Mouse (Mus musculus) heart, embryonic 13.5 days (tissue): ENCODE measurements around the gene Aldh3a2. TPM values are rescaled to one million over a fixed set of nuclear protein-coding genes. Genes with fewer than 3 reads are reported as not detected.

Source experiments
- ATAC-seq: fragments of 200-750 bp; cut with Nextera tagmentation; 2 replicates; pipeline ENCODE4 v1.8.0; 2017; ENCODE audit warnings: moderate TSS enrichment; ENCODE audit not compliant: insufficient number of reproducible peaks, low FRiP score, low TSS enrichment; ENCODE audit errors: extremely low read depth
- H3K27ac ChIP-seq: fragments of 300-500 bp; sonication (generic); replicated peaks from 2 replicates; pipeline ENCODE4 v1.5.1; 2015; ENCODE audit warnings: moderate library complexity, mild to moderate bottlenecking, inconsistent platforms
- H3K27me3 ChIP-seq: fragments of 300-500 bp; sonication (generic); replicated peaks from 2 replicates; pipeline ENCODE4 v1.6.1; 2015; ENCODE audit warnings: mild to moderate bottlenecking, inconsistent platforms
- H3K36me3 ChIP-seq: fragments of 300-500 bp; sonication (generic); 2 replicates; pipeline ENCODE4 v1.6.1; 2015; ENCODE audit warnings: mild to moderate bottlenecking, inconsistent platforms
- H3K4me1 ChIP-seq: fragments of 300-500 bp; sonication (generic); 2 replicates; pipeline ENCODE4 v1.6.1; 2015; ENCODE audit warnings: inconsistent platforms
- H3K4me2 ChIP-seq: fragments of 300-500 bp; sonication (generic); 2 replicates; pipeline ENCODE4 v1.6.1; 2015; ENCODE audit warnings: inconsistent platforms, mild to moderate bottlenecking, moderate library complexity
- H3K4me3 ChIP-seq: fragments of 300-500 bp; sonication (generic); 2 replicates; pipeline ENCODE4 v1.5.1; 2015; ENCODE audit warnings: moderate library complexity, mild to moderate bottlenecking, inconsistent platforms
- H3K9ac ChIP-seq: fragments of 300-500 bp; sonication (generic); 2 replicates; pipeline ENCODE4 v1.6.1; 2015; ENCODE audit warnings: inconsistent platforms, mild to moderate bottlenecking, moderate library complexity
- H3K9me3 ChIP-seq: fragments of 300-500 bp; sonication (generic); 2 replicates; pipeline ENCODE4 v1.6.1; 2016; ENCODE audit warnings: inconsistent platforms
- WGBS: fragments of 180-500 bp; shearing (Covaris S2); methylation state at CpG from one replicate; pipeline ENCODE4 v1.1.7; 2015; ENCODE audit warnings: mixed read lengths; 5-methylcytosine and 5-hydroxymethylcytosine counted together
- polyA plus RNA-seq: library from polyadenylated mRNA; unstranded; fragments of >200 nt; fragmentation: Nextera tagmentation; extraction: Ambion mirVana; gene quantifications from 2 replicates; pipeline ENCODE4 v1.2.1, GENCODE M21; 2015

The Aldh3a2 gene
- polyA plus RNA-seq, 1 experiment from 2014 or later: 26.0 TPM

GRCm38 (mm10) chr11:61208316-61208715 lies 58.9 kb downstream of the Aldh3a2 start:
- no peak overlapping the region for H3K4me2 ChIP-seq
- peaks cover 41% of the 10 kb centered on the region for H3K27me3 ChIP-seq
- peaks cover 25% of the 10 kb centered on the region for H3K4me1 ChIP-seq
- H3K36me3 ChIP-seq: no peaks in the 10 kb centered on the region
- 66% methylated on average over 10 of the region's 10 CpGs for WGBS
- no peak overlapping the region for H3K4me3 ChIP-seq
- H3K9ac ChIP-seq: no peak overlapping the region
- H3K9me3 ChIP-seq: no peaks in the 10 kb centered on the region
- H3K27ac ChIP-seq: peak overlapping the region; percentile 61; the same call in 1 of the 2 replicates
- ATAC-seq: no peak

GRCm38 (mm10) chr11:61207487-61208246 lies 59.6 kb downstream of the Aldh3a2 start, which contains the start of gene Aldh3a1:
Gene Aldh3a1 (plus strand): TSS chr11:61207537.
- peaks cover 34% of the 10 kb centered on the region for H3K27me3 ChIP-seq
- 0 out of 2 replicates have a peak within 1 kb of the TSS, but pooled peaks have one; percentile 1 for H3K9ac ChIP-seq
- H3K36me3 ChIP-seq: no peaks in the 10 kb centered on the region
- H3K9me3 ChIP-seq: no peaks in the 10 kb centered on the region
- 39% methylated on average over 10 of the region's 10 CpGs for WGBS
- peak within 1 kb of the TSS; percentile 12; the same call in 1 of the 2 replicates for H3K4me2 ChIP-seq
- H3K4me3 ChIP-seq: no peak within 1 kb of the TSS
- peaks cover 25% of the 10 kb centered on the region for H3K4me1 ChIP-seq
- no peak for ATAC-seq
- peak within 1 kb of the TSS; percentile 61 for H3K27ac ChIP-seq

GRCm38 (mm10) chr11:61206136-61206535 lies 61.1 kb downstream of the Aldh3a2 start:
- Histone ChIP-seq H3K27ac (no peak overlapping the region), H3K9ac (no peak overlapping the region), H3K36me3 (no peaks in the 10 kb centered on the region), H3K27me3 (peaks cover 19% of the 10 kb centered on the region), H3K4me2 (no peak overlapping the region), H3K4me1 (peaks cover 22% of the 10 kb centered on the region), H3K4me3 (no peak overlapping the region), H3K9me3 (no peaks in the 10 kb centered on the region)
- WGBS: 89% methylated on average over 3 of the region's 3 CpGs
- no peak for ATAC-seq

- Histone ChIP-seq H3K4me1 (peaks cover 22% of the 10 kb centered on the region), H3K4me2 (no peak overlapping the region), H3K4me3 (no peak overlapping the region), H3K27ac (no peak overlapping the region), H3K9ac (no peak overlapping the region), H3K27me3 (peaks cover 13% of the 10 kb centered on the region), H3K9me3 (no peaks in the 10 kb centered on the region), H3K36me3 (no peaks in the 10 kb centered on the region)
- 84% methylated on average over 10 of the region's 10 CpGs for WGBS
- no peak for ATAC-seq
These were observed 61.9 kb downstream of the Aldh3a2 start for GRCm38 (mm10) chr11:61205167-61205950.

- no peak overlapping the region for H3K4me2 ChIP-seq
- ATAC-seq: no peak
- 72% methylated on average over 2 of the region's 2 CpGs for WGBS
- H3K9ac ChIP-seq: no peak overlapping the region
- no peak overlapping the region for H3K27ac ChIP-seq
- no peak overlapping the region for H3K4me3 ChIP-seq
- peaks cover 18% of the 10 kb centered on the region for H3K4me1 ChIP-seq
- no peaks in the 10 kb centered on the region for H3K27me3 ChIP-seq
- H3K9me3 ChIP-seq: no peaks in the 10 kb centered on the region
- H3K36me3 ChIP-seq: no peaks in the 10 kb centered on the region
These were observed 64.5 kb downstream of the Aldh3a2 start for GRCm38 (mm10) chr11:61202810-61203209.

GRCm38 (mm10) chr11:61202186-61202585 lies 65.1 kb downstream of the Aldh3a2 start:
- no peak overlapping the region for H3K4me2 ChIP-seq
- H3K4me1 ChIP-seq: peaks cover 12% of the 10 kb centered on the region
- H3K27me3 ChIP-seq: no peaks in the 10 kb centered on the region
- H3K4me3 ChIP-seq: no peak overlapping the region
- 75% methylated on average over 6 of the region's 6 CpGs for WGBS
- H3K27ac ChIP-seq: no peak overlapping the region
- H3K9me3 ChIP-seq: no peaks in the 10 kb centered on the region
- no peak overlapping the region for H3K9ac ChIP-seq
- ATAC-seq: no peak
- no peaks in the 10 kb centered on the region for H3K36me3 ChIP-seq

- no peak overlapping the region for H3K4me3 ChIP-seq
- no peaks in the 10 kb centered on the region for H3K9me3 ChIP-seq
- no peak overlapping the region for H3K4me2 ChIP-seq
- no peaks in the 10 kb centered on the region for H3K36me3 ChIP-seq
- H3K27me3 ChIP-seq: 0 out of 2 replicates have a peak, but pooled peaks cover under 1% of the 10 kb centered on the region
- WGBS: 59% methylated on average over 4 of the region's 4 CpGs
- H3K4me1 ChIP-seq: peaks cover 7% of the 10 kb centered on the region; the same call in 1 of the 2 replicates
- ATAC-seq: no peak
- no peak overlapping the region for H3K9ac ChIP-seq
- H3K27ac ChIP-seq: no peak overlapping the region
These were observed 67.5 kb downstream of the Aldh3a2 start for GRCm38 (mm10) chr11:61199620-61200362.

GRCm38 (mm10) chr11:61197935-61198334 lies 69.3 kb downstream of the Aldh3a2 start:
- H3K4me2 ChIP-seq: no peak overlapping the region

GRCm38 (mm10) chr11:61196616-61197353 lies 70.5 kb downstream of the Aldh3a2 start:
- H3K27ac ChIP-seq: no peak overlapping the region
- no peak for ATAC-seq
- H3K27me3 ChIP-seq: peaks cover 14% of the 10 kb centered on the region
- 73% methylated on average over 14 of the region's 14 CpGs for WGBS
- H3K36me3 ChIP-seq: no peaks in the 10 kb centered on the region
- H3K4me2 ChIP-seq: no peak overlapping the region
- peaks cover 7% of the 10 kb centered on the region; the same call in 1 of the 2 replicates for H3K4me1 ChIP-seq
- no peak overlapping the region for H3K9ac ChIP-seq
- no peaks in the 10 kb centered on the region for H3K9me3 ChIP-seq
- no peak overlapping the region for H3K4me3 ChIP-seq

More at GRCm38 (mm10) chr11:61197935-61198334, 69.3 kb downstream of the Aldh3a2 start:
- Histone ChIP-seq H3K36me3 (no peaks in the 10 kb centered on the region), H3K27me3 (peaks cover 14% of the 10 kb centered on the region), H3K9ac (no peak overlapping the region), H3K4me3 (no peak overlapping the region), H3K9me3 (no peaks in the 10 kb centered on the region), H3K27ac (no peak overlapping the region), H3K4me1 (peaks cover 7% of the 10 kb centered on the region; the same call in 1 of the 2 replicates)
- ATAC-seq: no peak

- Histone ChIP-seq H3K4me1 (no peaks in the 10 kb centered on the region), H3K9ac (no peak overlapping the region), H3K4me3 (no peak overlapping the region), H3K4me2 (no peak overlapping the region), H3K27ac (no peak overlapping the region), H3K36me3 (no peaks in the 10 kb centered on the region), H3K27me3 (peaks cover 14% of the 10 kb centered on the region), H3K9me3 (no peaks in the 10 kb centered on the region)
- ATAC-seq: no peak
- 6% methylated on average over 9 of the region's 9 CpGs for WGBS
These were observed 73.9 kb downstream of the Aldh3a2 start for GRCm38 (mm10) chr11:61193392-61193791.
